Mouse (Mus musculus) lung, postnatal 0 days (tissue): ENCODE data around the gene Acap1.

Experiments
- CTCF ChIP-seq: IDR thresholded peaks from 2 replicates; pipeline ENCODE4 v1.5.1; 2016; ENCODE audit warnings: antibody characterized with exemption, mild to moderate bottlenecking
- EP300 ChIP-seq: IDR thresholded peaks from 2 replicates; pipeline ENCODE4 v1.6.1; 2016; ENCODE audit warnings: antibody characterized with exemption, mild to moderate bottlenecking, control low read depth

- no peak for TF ChIP-seq CTCF
- no peak for TF ChIP-seq EP300
These were observed 45.5 kb downstream of the Acap1 start for GRCm38 (mm10) chr11:69849884-69850283.
